Mouse (Mus musculus) midbrain, postnatal 0 days (tissue): ENCODE results near the gene Gpx3. TPM values are rescaled to one million over a fixed set of nuclear protein-coding genes. Genes with fewer than 3 reads are reported as not detected.
A peak's percentile ranks its signal among the peaks of the same experiment; 100 is the strongest.
"Not testable (repeated sequence)": the region's sequence is repeated elsewhere in the genome, so short reads cannot be mapped to it uniquely, and the experiment has no call there.

ENCODE experiments used
- ATAC-seq: fragments of 200-750 bp; cut with Nextera tagmentation; 2 replicates; pipeline ENCODE4 v1.8.0; 2017; ENCODE audit warnings: moderate number of reproducible peaks, mild to moderate bottlenecking, moderate TSS enrichment, moderate library complexity; ENCODE audit not compliant: low FRiP score
- DNase-seq: peaks from one replicate; pipeline ENCODE4 v3.0.0-alpha.2; 2015; ENCODE audit warnings: low spot score
- H3K27ac ChIP-seq: fragments of 300-500 bp; sonication (generic); 2 replicates; pipeline ENCODE4 v1.5.1; 2014; ENCODE audit warnings: low read depth, mild to moderate bottlenecking, low read length, mixed read lengths
- H3K27me3 ChIP-seq: fragments of 300-500 bp; sonication (generic); 2 replicates; pipeline ENCODE4 v1.6.1; 2014; ENCODE audit warnings: low read length, control low read depth, mixed read lengths; ENCODE audit not compliant: insufficient read depth
- H3K36me3 ChIP-seq: fragments of 300-500 bp; sonication (generic); 2 replicates; pipeline ENCODE4 v1.6.1; 2014; ENCODE audit warnings: low read length, control low read depth, mixed read lengths; ENCODE audit not compliant: insufficient read depth
- H3K4me1 ChIP-seq: fragments of 300-500 bp; sonication (generic); 2 replicates; pipeline ENCODE4 v1.6.1; 2014; ENCODE audit warnings: mild to moderate bottlenecking, control low read depth, antibody characterized with exemption, low read length, mixed read lengths; ENCODE audit not compliant: insufficient read depth
- H3K4me2 ChIP-seq: fragments of 300-500 bp; sonication (generic); 2 replicates; pipeline ENCODE4 v1.6.1; 2014; ENCODE audit warnings: low read depth, mild to moderate bottlenecking, low read length, mixed read lengths; ENCODE audit not compliant: poor library complexity, severe bottlenecking
- H3K4me3 ChIP-seq: fragments of 300-500 bp; sonication (generic); 2 replicates; pipeline ENCODE4 v1.5.1; 2014; ENCODE audit warnings: low read depth, mild to moderate bottlenecking, low read length, moderate library complexity
- H3K9ac ChIP-seq: fragments of 300-500 bp; sonication (generic); replicated peaks from 2 replicates; pipeline ENCODE4 v1.6.1; 2014; ENCODE audit warnings: mild to moderate bottlenecking, low read length, moderate library complexity, mixed read lengths; ENCODE audit not compliant: poor library complexity, severe bottlenecking
- H3K9me3 ChIP-seq: fragments of 300-500 bp; sonication (generic); 2 replicates; pipeline ENCODE4 v1.6.1; 2016; ENCODE audit warnings: low read length, control low read depth
- CTCF ChIP-seq: IDR thresholded peaks from 2 replicates; pipeline ENCODE4 v1.5.1; 2016; ENCODE audit warnings: antibody characterized with exemption, mild to moderate bottlenecking
- WGBS: fragments of 180-500 bp; shearing (Covaris S2); extraction: QIAGEN DNeasy Blood & Tissue Kit; methylation state at CpG from one replicate; pipeline ENCODE4 v1.1.7; 2014; 5-methylcytosine and 5-hydroxymethylcytosine counted together
- polyA plus RNA-seq: library from polyadenylated mRNA; unstranded; fragments of >200 nt; fragmentation: Nextera tagmentation; extraction: Ambion mirVana; gene quantifications from 2 replicates; pipeline ENCODE4 v1.2.1, GENCODE M21; 2015
- total RNA-seq: library from RNA; depleted of rRNA; stranded (reverse); fragments of >200 nt; gene quantifications from 2 replicates; pipeline ENCODE4 v1.2.3, GENCODE M21; 2014

Gpx3 gene
- total and polyA plus RNA-seq, 2 experiments from 2014 or later = 23.1 to 70.3 TPM

GRCm38 (mm10) chr11:54884937-54885336 is 17.3 kb upstream of the Gpx3 start:
- H3K9ac ChIP-seq = no peak overlapping the region
- H3K27ac ChIP-seq = no peak overlapping the region
- H3K4me2 ChIP-seq = no peak overlapping the region
- DNase-seq (peak; percentile 26), ATAC-seq (no peak)
- no peaks in the 10 kb centered on the region for H3K36me3 ChIP-seq
- no peak overlapping the region for H3K4me3 ChIP-seq
- no peaks in the 10 kb centered on the region for H3K27me3 ChIP-seq
- H3K4me1 ChIP-seq = no peaks in the 10 kb centered on the region
- H3K9me3 ChIP-seq = no peaks in the 10 kb centered on the region
- WGBS = 28% methylated on average over 4 of the region's 5 CpGs
- no peak for TF ChIP-seq CTCF

GRCm38 (mm10) chr11:54885406-54885805 is 16.8 kb upstream of the Gpx3 start:
- no peak overlapping the region for H3K27ac ChIP-seq
- TF ChIP-seq CTCF = no peak
- H3K27me3 ChIP-seq = no peaks in the 10 kb centered on the region
- no peak for ATAC-seq
- H3K9ac ChIP-seq = no peak overlapping the region
- no peak for DNase-seq
- no peak overlapping the region for H3K4me3 ChIP-seq
- H3K36me3 ChIP-seq = no peaks in the 10 kb centered on the region
- WGBS = 93% methylated on average over 2 of the region's 2 CpGs
- no peak overlapping the region for H3K4me2 ChIP-seq
- no peaks in the 10 kb centered on the region for H3K9me3 ChIP-seq
- no peaks in the 10 kb centered on the region for H3K4me1 ChIP-seq

- 81% methylated on average over 6 of the region's 6 CpGs for WGBS
- no peak overlapping the region for H3K27ac ChIP-seq
- no peaks in the 10 kb centered on the region for H3K4me1 ChIP-seq
- no peak overlapping the region for H3K4me2 ChIP-seq
- no peaks in the 10 kb centered on the region for H3K36me3 ChIP-seq
- H3K9ac ChIP-seq = no peak overlapping the region
- no peak overlapping the region for H3K4me3 ChIP-seq
- no peaks in the 10 kb centered on the region for H3K9me3 ChIP-seq
- no peak for TF ChIP-seq CTCF
- no peaks in the 10 kb centered on the region for H3K27me3 ChIP-seq
- DNase-seq = no peak
- ATAC-seq = no peak
Measured at GRCm38 (mm10) chr11:54887927-54888326, 14.3 kb upstream of the Gpx3 start.

- 89% methylated on average over 5 of the region's 5 CpGs for WGBS
Measured at GRCm38 (mm10) chr11:54891341-54891740, 10.9 kb upstream of the Gpx3 start.

GRCm38 (mm10) chr11:54892091-54892490 is 10.2 kb upstream of the Gpx3 start:
- no peak for ATAC-seq
- no peak overlapping the region for H3K4me2 ChIP-seq
- no peak for TF ChIP-seq CTCF
- no peak overlapping the region for H3K4me3 ChIP-seq
- no peaks in the 10 kb centered on the region for H3K36me3 ChIP-seq
- no peaks in the 10 kb centered on the region for H3K27me3 ChIP-seq
- 64% methylated on average over 7 of the region's 7 CpGs for WGBS
- no peak overlapping the region for H3K27ac ChIP-seq
- no peaks in the 10 kb centered on the region for H3K4me1 ChIP-seq
- no peak for DNase-seq
- no peak overlapping the region for H3K9ac ChIP-seq
- no peaks in the 10 kb centered on the region for H3K9me3 ChIP-seq

More at GRCm38 (mm10) chr11:54891341-54891740, 10.9 kb upstream of the Gpx3 start:
- Histone ChIP-seq H3K27ac (no peak overlapping the region), H3K9me3 (no peaks in the 10 kb centered on the region), H3K27me3 (no peaks in the 10 kb centered on the region), H3K9ac (no peak overlapping the region), H3K4me3 (no peak overlapping the region), H3K4me2 (no peak overlapping the region), H3K36me3 (no peaks in the 10 kb centered on the region), H3K4me1 (no peaks in the 10 kb centered on the region)
- no peak for TF ChIP-seq CTCF
- ATAC-seq (no peak), DNase-seq (no peak)

GRCm38 (mm10) chr11:54894589-54894988 is 7.7 kb upstream of the Gpx3 start:
- no peaks in the 10 kb centered on the region for H3K9me3 ChIP-seq
- no peak for DNase-seq
- no peak overlapping the region for H3K9ac ChIP-seq
- H3K27me3 ChIP-seq = no peaks in the 10 kb centered on the region
- H3K27ac ChIP-seq = no peak overlapping the region
- no peak overlapping the region for H3K4me2 ChIP-seq
- TF ChIP-seq CTCF = no peak
- no peaks in the 10 kb centered on the region for H3K4me1 ChIP-seq
- no peaks in the 10 kb centered on the region for H3K36me3 ChIP-seq
- H3K4me3 ChIP-seq = no peak overlapping the region
- WGBS = 65% methylated on average over 9 of the region's 9 CpGs
- no peak for ATAC-seq

- DNase-seq, H3K4me2 ChIP-seq, H3K4me3 ChIP-seq, H3K9me3 ChIP-seq, H3K9ac ChIP-seq, H3K4me1 ChIP-seq, ATAC-seq, H3K27me3 ChIP-seq, H3K27ac ChIP-seq, H3K36me3 ChIP-seq: not testable (repeated sequence)
- 94% methylated on average over 3 of the region's 3 CpGs for WGBS
Measured at GRCm38 (mm10) chr11:54896646-54897045, 5.6 kb upstream of the Gpx3 start.
